Mouse (Mus musculus) embryonic fibroblast, embryonic 13.5 days (primary cell): ENCODE results near the gene Mreg. TPM values are rescaled to one million over a fixed set of nuclear protein-coding genes. Genes with fewer than 3 reads are reported as not detected.
"Not testable (repeated sequence)": the region's sequence is repeated elsewhere in the genome, so short reads cannot be mapped to it uniquely, and the experiment has no call there.

Source experiments
- H3K27ac ChIP-seq: 2 replicates; pipeline ENCODE4 v1.5.1; 2012; ENCODE audit warnings: low read length, control low read depth, inconsistent platforms; ENCODE audit not compliant: insufficient read depth
- H3K4me1 ChIP-seq: 2 replicates; pipeline ENCODE4 v1.6.1; 2011; ENCODE audit warnings: low read length; ENCODE audit not compliant: control insufficient read depth, insufficient read depth
- H3K4me3 ChIP-seq: 2 replicates; pipeline ENCODE4 v1.5.1; 2011; ENCODE audit warnings: mild to moderate bottlenecking, control low read depth, low read length; ENCODE audit not compliant: insufficient read depth
- CTCF ChIP-seq: IDR thresholded peaks from 2 replicates; pipeline ENCODE4 v1.5.1; 2011; ENCODE audit warnings: mild to moderate bottlenecking, control low read depth, low read length, moderate library complexity, borderline replicate concordance; ENCODE audit not compliant: insufficient read depth
- POLR2A ChIP-seq: IDR thresholded peaks from 2 replicates; pipeline ENCODE4 v1.6.1; 2011; ENCODE audit warnings: low read depth, mild to moderate bottlenecking, control low read depth, low read length, moderate library complexity
- polyA plus RNA-seq: library from polyadenylated mRNA; stranded (reverse); fragments of >200 nt; gene quantifications from 2 replicates; pipeline ENCODE4 v1.2.4, GENCODE M21; 2011; ENCODE audit warnings: low read depth; ENCODE audit not compliant: missing spikeins, insufficient read length

The Mreg gene
- polyA plus RNA-seq, 1 experiment, result 0.67 TPM

DNA sequence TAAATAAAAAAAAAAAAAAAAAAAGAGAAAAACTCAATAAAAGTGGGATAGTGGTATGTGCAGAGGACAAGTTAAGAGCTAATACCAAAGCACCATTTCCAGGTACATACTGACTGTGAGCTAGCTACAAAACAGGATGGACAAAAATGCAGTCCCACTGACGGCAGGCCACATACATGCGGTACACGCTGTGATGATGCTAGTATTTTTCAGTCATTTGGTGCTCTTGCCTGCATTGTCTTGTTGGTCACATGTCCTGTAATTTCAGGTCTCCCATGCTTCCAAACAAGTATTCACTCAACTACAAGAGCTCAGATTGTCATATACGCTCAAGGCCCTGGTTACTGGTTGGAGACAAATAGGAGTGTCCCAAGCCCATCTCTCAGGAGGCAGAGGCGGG is 15.4 kb upstream of the Mreg start:
- 0 out of 2 replicates have a peak, but pooled peaks cover 3% of the 10 kb centered on the region for H3K4me1 ChIP-seq
- H3K4me3 ChIP-seq, result no peak overlapping the region
- no peak overlapping the region for H3K27ac ChIP-seq
- TF ChIP-seq CTCF (no peak), POLR2A (peak; percentile 44; the same call in 1 of the 2 replicates)

- Histone ChIP-seq H3K4me1 (0 out of 2 replicates have a peak, but pooled peaks cover 3% of the 10 kb centered on the region), H3K4me3 (no peak overlapping the region)
- no peak for TF ChIP-seq CTCF
- no peak for TF ChIP-seq POLR2A
Observed at GRCm38 (mm10) chr1:72226887-72227481, 14.9 kb upstream of the Mreg start.

GRCm38 (mm10) chr1:72226172-72226886 is 14.2 kb upstream of the Mreg start:
- TF ChIP-seq POLR2A, result peak; percentile 97
- no peak for TF ChIP-seq CTCF
- Histone ChIP-seq H3K27ac (no peak overlapping the region), H3K4me3 (no peak overlapping the region), H3K4me1 (0 out of 2 replicates have a peak, but pooled peaks cover 3% of the 10 kb centered on the region)

More at GRCm38 (mm10) chr1:72226887-72227481, 14.9 kb upstream of the Mreg start:
- H3K27ac ChIP-seq, result no peak overlapping the region

GRCm38 (mm10) chr1:72225720-72226171 is 13.6 kb upstream of the Mreg start:
- H3K27ac ChIP-seq, H3K4me1 ChIP-seq: not testable (repeated sequence)
- H3K4me3 ChIP-seq, result peak overlapping the region; percentile 35

- peak overlapping the region; percentile 35; the same call in 1 of the 2 replicates for H3K4me3 ChIP-seq
- TF ChIP-seq POLR2A (no peak), CTCF (no peak)
- H3K27ac ChIP-seq, result no peak overlapping the region
- 0 out of 2 replicates have a peak, but pooled peaks cover 3% of the 10 kb centered on the region for H3K4me1 ChIP-seq
Observed at GRCm38 (mm10) chr1:72225054-72225718, 13.1 kb upstream of the Mreg start.

GRCm38 (mm10) chr1:72220008-72220407 is 7.9 kb upstream of the Mreg start:
- TF ChIP-seq CTCF (peak; percentile 45; the same call in 1 of the 2 replicates), POLR2A (no peak)
- H3K4me3 ChIP-seq, result no peak overlapping the region
- H3K27ac ChIP-seq, result no peak overlapping the region
- H3K4me1 ChIP-seq, result no peaks in the 10 kb centered on the region

GRCm38 (mm10) chr1:72219116-72219515 is 7.0 kb upstream of the Mreg start:
- TF ChIP-seq POLR2A, result no peak
- no peak for TF ChIP-seq CTCF
- no peak overlapping the region for H3K4me3 ChIP-seq
- H3K4me1 ChIP-seq, result no peaks in the 10 kb centered on the region
- no peak overlapping the region for H3K27ac ChIP-seq

DNA sequence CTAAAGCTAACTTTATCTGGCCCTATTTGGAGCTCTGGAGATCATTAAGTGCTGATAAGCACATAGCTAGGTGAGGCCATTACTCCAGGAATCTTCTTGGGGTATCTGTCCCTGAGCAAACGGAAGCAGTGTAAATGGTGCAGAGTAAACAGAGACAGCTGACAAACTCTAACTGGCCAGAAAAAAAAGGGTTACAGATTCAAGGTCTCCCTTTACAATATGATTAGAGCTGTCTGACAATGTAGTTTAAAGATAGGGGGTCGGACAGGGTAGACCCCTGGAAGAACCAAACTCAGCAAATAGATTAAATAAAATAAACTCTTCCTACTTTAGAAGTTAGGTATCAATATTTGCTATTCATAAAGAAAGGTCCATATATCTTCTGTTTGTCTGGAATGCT is 6.5 kb upstream of the Mreg start:
- TF ChIP-seq POLR2A (no peak), CTCF (no peak)
- Histone ChIP-seq H3K27ac (no peak overlapping the region), H3K4me3 (no peak overlapping the region), H3K4me1 (no peaks in the 10 kb centered on the region)

GRCm38 (mm10) chr1:72216761-72217160 is 4.7 kb upstream of the Mreg start:
- Histone ChIP-seq H3K4me1 (no peaks in the 10 kb centered on the region), H3K4me3 (no peak overlapping the region), H3K27ac (no peak overlapping the region)
- TF ChIP-seq POLR2A (no peak), CTCF (no peak)

GRCm38 (mm10) chr1:72215174-72215573 is 3.1 kb upstream of the Mreg start:
- H3K4me1 ChIP-seq, result no peaks in the 10 kb centered on the region
- TF ChIP-seq POLR2A, result no peak
- TF ChIP-seq CTCF, result no peak
- no peak overlapping the region for H3K27ac ChIP-seq
- no peak overlapping the region for H3K4me3 ChIP-seq
